Mouse (Mus musculus): Measurements from ENCODE around the gene Rnf34. TPM values are rescaled to one million over a fixed set of nuclear protein-coding genes. Genes with fewer than 3 reads are reported as not detected.

The Rnf34 gene
- polyA plus RNA-seq, 1 experiment from 2014 or later: 48.3 TPM

DNA sequence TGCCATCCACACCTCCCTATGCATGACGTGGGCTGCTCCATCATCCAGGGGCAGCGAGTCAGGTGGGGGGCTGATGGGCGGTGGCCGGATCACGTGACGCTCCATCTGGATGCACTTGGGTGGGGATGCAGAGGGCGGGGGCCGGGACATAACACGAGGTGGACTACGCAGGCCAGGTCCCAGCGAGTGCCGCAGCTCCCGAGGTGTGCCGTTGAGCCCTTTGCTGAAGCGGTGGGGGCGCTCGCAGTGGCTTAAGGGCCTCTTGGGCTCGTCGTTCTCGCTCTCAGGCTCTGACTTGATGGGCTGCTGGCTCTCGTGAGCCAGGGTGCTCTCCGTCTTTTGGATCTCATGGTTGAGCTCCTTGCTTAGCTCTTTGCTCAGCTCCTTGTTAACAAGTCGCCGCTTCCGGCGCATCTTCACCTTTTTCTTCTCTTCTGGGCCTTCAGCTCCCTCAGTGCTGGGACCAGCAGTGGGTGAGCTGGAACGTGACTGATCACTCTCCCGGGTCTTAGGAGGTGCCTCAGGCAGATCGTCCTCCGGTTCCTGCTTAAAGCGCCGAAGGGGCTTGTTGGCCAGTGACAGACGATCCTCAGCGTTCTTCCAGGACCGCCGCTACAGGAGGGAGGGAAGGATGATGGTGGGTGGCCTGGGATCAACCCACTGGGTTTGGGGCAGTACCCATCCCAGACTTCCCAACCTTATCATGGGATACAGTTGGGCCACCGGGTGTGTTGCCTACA lies 30.6 kb downstream of the Rnf34 start:
- H3K27ac ChIP-seq: no peak overlapping the region
- H3K27me3 ChIP-seq (ENCODE audit: insufficient read depth, poor library complexity, severe bottlenecking): no peaks in the 10 kb centered on the region
- peaks cover 87% of the 10 kb centered on the region for H3K36me3 ChIP-seq
- no peaks in the 10 kb centered on the region for H3K9me3 ChIP-seq
- no peak for DNase-seq (ENCODE audit: low spot score)
- no peaks in the 10 kb centered on the region for H3K4me1 ChIP-seq (replicated peaks)
- H3K4me3 ChIP-seq: no peak overlapping the region
- 94% methylated on average over 37 of the region's 37 CpGs for WGBS

DNA sequence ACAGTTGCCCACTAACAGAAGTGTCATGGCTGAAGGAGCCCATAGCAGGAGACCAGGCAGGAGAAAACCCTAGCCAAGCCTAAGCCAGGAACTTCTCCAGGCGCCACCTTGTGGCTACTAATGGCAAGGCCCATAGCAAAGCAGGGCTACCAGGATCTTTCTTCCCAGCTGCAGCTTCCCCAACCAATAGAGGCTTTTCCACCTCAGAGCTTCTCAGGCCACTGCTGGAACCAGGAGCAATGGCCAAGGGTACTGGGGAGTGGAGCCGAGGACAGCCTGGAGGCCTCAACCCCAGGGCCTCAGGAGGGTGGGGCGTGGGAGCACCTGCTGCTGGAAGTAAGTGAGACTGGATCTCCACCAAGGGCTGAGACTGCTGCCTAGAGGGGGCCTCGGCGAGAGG lies 31.5 kb downstream of the Rnf34 start:
- no peak overlapping the region for H3K27ac ChIP-seq
- H3K9me3 ChIP-seq: no peaks in the 10 kb centered on the region
- H3K36me3 ChIP-seq: peaks cover 85% of the 10 kb centered on the region
- no peaks in the 10 kb centered on the region for H3K27me3 ChIP-seq (ENCODE audit: insufficient read depth, poor library complexity, severe bottlenecking)
- peaks cover 8% of the 10 kb centered on the region for H3K4me1 ChIP-seq (replicated peaks)
- WGBS: 57% methylated on average over 5 of the region's 5 CpGs
- DNase-seq (ENCODE audit: low spot score): peak; percentile 71
- no peak overlapping the region for H3K4me3 ChIP-seq

DNA sequence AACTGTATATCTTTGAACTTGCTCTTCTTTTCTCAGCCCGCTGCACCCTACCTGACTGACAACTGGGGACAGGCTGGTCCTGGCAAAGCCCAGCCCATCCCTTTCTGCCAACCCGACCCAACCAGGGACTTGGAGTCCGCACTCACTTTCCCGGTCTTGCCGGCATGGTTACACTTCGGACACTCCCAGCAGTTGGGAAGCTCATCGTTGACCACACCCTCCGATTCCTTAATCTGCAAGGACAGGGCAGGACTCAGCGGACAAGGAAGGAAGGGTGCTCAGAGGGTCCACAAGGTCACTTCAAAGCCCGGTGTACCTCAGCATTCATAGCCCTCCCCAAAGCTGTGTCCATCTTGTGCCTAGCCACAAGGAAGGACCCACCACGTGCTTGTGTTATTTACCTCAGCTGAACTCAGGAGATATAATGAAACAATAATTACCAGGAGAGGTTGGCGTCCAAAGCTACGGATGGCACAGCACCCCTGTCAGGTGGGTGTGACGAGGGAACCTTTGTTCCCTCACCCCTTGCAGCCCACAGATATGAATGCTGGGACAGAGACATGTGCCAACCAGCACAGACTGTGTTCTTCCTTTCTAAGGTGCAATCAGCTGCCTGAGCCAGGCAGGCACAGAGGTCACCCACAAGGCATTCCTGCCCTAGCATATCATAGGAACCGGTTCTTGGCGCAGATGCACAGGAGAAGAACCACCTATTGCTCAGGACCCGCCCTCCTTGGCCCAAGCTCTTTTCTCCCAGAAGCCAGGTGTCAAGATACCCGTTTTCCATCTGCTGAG lies 32.6 kb downstream of the Rnf34 start:
- Histone ChIP-seq H3K4me3 (no peak overlapping the region), H3K9me3 (no peaks in the 10 kb centered on the region), H3K36me3 (peaks cover 78% of the 10 kb centered on the region), H3K27ac (no peak overlapping the region), H3K4me1 (replicated peaks) (peaks cover 8% of the 10 kb centered on the region), H3K27me3 (ENCODE audit: insufficient read depth, poor library complexity, severe bottlenecking) (no peaks in the 10 kb centered on the region)
- 91% methylated on average over 18 of the region's 18 CpGs for WGBS
- DNase-seq (ENCODE audit: low spot score): no peak

DNA sequence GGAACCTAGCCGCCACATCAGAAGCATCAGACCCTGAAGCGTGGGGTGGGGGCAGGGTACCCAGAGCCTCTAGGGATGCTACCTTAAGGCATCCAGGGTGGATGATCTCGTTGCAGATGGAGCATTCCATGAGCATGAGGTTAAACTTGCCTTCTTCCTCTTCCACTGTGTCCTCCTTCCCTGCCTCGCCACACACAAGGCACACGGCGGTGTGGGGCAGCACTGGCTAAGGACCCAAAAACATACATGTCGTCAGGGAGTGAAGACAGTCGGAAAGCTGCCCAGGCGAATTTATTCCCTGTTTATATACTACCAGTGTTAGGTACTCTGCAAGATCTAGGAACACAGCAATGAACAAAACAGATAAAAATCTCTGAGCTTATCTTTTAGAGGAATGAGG lies 33.4 kb downstream of the Rnf34 start:
- Histone ChIP-seq H3K27me3 (ENCODE audit: insufficient read depth, poor library complexity, severe bottlenecking) (no peaks in the 10 kb centered on the region), H3K4me1 (replicated peaks) (peaks cover 13% of the 10 kb centered on the region), H3K4me3 (no peak overlapping the region), H3K27ac (no peak overlapping the region), H3K36me3 (peaks cover 78% of the 10 kb centered on the region), H3K9me3 (no peaks in the 10 kb centered on the region)
- 91% methylated on average over 9 of the region's 9 CpGs for WGBS
- DNase-seq (ENCODE audit: low spot score): no peak

DNA sequence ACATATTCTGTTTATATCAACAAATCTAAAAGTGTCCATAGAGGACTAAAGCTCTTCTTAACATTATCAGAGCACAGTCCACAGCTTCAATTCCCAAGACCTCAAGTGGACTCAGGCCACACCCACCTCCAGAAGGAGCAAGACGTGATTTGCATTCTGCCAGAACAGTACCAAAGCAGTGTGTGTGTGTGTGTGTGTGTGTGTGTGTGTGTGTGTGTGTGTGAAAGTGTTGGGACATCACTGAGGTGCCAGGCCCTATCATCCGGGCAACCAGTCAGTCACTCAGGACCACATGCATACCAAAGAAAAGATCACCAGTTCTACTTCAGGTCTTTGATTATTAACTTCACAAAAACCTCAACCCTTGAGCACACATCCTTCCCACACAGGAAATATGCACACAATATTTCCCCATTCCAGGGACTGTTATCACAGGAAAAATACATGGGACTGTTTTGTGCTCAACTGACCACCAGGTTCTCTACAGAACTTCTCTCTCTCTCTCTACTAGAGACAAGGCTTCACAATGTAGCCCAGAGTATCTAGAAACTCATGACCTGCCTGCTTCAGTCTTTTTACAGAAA lies 33.9 kb downstream of the Rnf34 start:
- 73% methylated on average over 2 of the region's 2 CpGs for WGBS
- Histone ChIP-seq H3K4me1 (replicated peaks) (peaks cover 18% of the 10 kb centered on the region), H3K9me3 (no peaks in the 10 kb centered on the region), H3K27me3 (ENCODE audit: insufficient read depth, poor library complexity, severe bottlenecking) (no peaks in the 10 kb centered on the region), H3K36me3 (peaks cover 77% of the 10 kb centered on the region), H3K4me3 (no peak overlapping the region), H3K27ac (no peak overlapping the region)
- no peak for DNase-seq (ENCODE audit: low spot score)

DNA sequence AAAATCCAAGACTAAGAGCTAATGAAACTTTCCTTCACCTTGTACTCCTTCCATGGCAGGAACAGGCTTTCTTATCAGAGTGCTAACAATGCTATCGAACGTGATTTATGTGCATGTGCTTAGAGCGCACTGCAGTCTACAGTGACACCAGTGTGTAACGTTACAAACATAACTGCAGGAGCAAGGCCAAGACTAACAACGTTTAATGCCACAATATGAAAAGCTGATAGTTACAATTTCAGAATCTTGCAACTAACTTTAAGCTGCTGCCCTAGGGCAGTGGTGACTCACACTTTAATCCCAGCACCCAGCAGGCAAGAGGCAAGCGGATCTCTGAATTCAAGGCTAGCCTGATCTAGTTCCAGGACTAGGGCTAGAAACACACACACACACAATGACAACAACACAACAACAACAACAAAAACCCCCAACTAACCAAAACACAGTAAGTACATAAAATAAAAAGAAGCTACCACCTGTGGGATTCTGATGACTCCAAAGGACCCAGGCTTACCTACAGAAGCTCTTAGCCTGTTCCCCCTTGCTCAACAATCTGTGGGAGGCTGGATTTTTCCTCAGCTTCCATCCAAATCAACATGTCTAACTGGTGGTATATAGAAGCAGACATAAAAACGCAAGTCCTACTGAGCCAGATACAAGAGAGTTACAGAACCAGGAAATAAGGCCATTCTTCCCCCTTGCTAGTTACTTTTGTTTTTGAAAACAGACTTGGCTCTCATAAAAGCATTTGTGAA lies 34.9 kb downstream of the Rnf34 start:
- H3K9me3 ChIP-seq: no peaks in the 10 kb centered on the region
- no peak for DNase-seq (ENCODE audit: low spot score)
- no peak overlapping the region for H3K27ac ChIP-seq
- no peak overlapping the region for H3K4me3 ChIP-seq
- H3K36me3 ChIP-seq: peaks cover 67% of the 10 kb centered on the region
- WGBS: 94% methylated on average over 7 of the region's 7 CpGs
- no peaks in the 10 kb centered on the region for H3K27me3 ChIP-seq (ENCODE audit: insufficient read depth, poor library complexity, severe bottlenecking)
- peaks cover 18% of the 10 kb centered on the region for H3K4me1 ChIP-seq (replicated peaks)

DNA sequence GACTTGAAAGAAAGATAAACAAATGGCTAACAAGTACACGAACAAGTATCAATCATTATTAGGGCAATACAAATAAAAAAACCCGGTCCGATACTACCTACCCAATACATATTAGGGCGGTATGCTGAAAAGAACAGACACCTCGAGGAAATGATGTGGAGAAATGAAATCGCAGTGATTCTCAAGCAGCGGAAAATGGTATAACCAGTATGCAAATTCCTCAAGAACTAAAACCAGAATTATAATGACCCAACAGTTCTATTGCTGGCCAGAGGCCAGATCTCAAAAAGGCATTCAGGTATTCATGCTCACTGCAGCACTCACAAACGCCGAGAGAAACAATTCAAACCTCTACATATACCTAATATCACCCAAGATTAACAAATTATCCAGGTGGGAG lies 37.2 kb downstream of the Rnf34 start:
- DNase-seq (ENCODE audit: low spot score): no peak
- Histone ChIP-seq H3K27me3 (ENCODE audit: insufficient read depth, poor library complexity, severe bottlenecking) (no peaks in the 10 kb centered on the region), H3K9me3 (no peaks in the 10 kb centered on the region), H3K4me1 (replicated peaks) (peaks cover 18% of the 10 kb centered on the region), H3K27ac (no peak overlapping the region), H3K36me3 (peaks cover 56% of the 10 kb centered on the region), H3K4me3 (no peak overlapping the region)
- WGBS: 95% methylated on average over 9 of the region's 9 CpGs

DNA sequence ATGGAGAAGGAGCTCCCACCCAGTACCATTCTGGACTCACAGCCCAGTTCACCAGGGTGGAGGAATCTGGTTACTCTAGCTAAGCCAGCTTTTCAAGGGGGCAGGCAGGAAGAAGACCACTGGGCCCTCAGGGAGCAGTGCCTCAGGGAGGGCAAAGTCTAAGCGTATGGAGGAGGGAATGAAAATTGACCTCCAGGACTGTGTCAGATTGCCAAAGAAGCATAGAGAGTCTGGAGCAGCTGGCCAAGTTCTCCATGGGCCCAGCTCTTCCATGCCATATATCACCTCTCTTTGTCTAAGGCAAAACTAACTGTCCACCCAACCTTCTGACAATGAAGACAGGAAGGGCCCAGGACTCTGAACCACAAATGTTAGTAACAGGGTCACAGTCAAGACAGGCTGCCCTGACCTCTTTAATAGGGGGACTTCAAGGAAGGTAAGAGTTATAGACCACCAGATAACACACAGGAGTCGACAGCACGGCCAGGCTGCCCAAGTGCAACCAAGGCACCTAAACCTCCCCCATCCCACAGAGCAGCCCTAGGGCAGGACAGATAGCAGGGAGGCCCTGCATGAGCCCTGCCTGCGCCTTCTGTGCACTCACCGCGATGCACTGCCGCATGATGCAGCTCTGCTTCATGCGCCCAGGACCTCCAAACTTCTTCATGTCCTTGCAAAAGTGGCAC lies 38.2 kb downstream of the Rnf34 start:
- Histone ChIP-seq H3K27me3 (ENCODE audit: insufficient read depth, poor library complexity, severe bottlenecking) (no peaks in the 10 kb centered on the region), H3K9me3 (no peaks in the 10 kb centered on the region), H3K27ac (no peak overlapping the region), H3K36me3 (peaks cover 56% of the 10 kb centered on the region), H3K4me3 (no peak overlapping the region), H3K4me1 (replicated peaks) (peaks cover 18% of the 10 kb centered on the region)
- WGBS: 87% methylated on average over 8 of the region's 8 CpGs
- DNase-seq (ENCODE audit: low spot score): no peak

DNA sequence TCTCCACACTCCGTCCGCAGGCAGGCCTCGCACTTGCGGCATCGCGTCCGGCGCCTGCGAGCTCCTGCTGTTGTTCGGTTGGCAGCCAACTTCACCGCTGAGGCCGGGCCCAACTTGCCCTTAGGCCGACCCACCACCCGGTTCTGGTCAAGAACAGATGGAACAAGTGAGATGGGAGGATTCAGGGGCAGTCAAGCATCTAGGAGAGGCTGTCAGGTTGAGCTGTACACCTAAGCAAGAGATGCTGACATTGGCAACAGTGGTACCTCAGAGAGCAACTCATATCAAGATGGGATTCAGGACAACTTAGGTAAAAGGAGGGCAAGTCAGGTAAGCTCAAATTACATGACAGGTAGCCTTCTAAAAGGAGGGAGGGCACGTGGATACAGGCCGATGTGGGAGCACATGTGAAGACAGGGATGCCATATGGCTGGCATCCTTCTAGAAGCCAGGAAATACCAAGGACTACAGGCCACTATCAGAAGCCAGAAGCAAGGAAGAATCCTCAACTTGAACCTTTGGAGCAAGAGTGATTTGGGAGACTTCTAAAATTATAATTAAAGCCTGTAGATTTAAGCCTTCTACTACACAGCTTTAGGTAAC lies 38.9 kb downstream of the Rnf34 start:
- Histone ChIP-seq H3K9me3 (no peaks in the 10 kb centered on the region), H3K27ac (no peak overlapping the region), H3K4me3 (no peak overlapping the region), H3K4me1 (replicated peaks) (peaks cover 18% of the 10 kb centered on the region), H3K27me3 (ENCODE audit: insufficient read depth, poor library complexity, severe bottlenecking) (no peaks in the 10 kb centered on the region), H3K36me3 (peaks cover 54% of the 10 kb centered on the region)
- no peak for DNase-seq (ENCODE audit: low spot score)
- 93% methylated on average over 16 of the region's 16 CpGs for WGBS

DNA sequence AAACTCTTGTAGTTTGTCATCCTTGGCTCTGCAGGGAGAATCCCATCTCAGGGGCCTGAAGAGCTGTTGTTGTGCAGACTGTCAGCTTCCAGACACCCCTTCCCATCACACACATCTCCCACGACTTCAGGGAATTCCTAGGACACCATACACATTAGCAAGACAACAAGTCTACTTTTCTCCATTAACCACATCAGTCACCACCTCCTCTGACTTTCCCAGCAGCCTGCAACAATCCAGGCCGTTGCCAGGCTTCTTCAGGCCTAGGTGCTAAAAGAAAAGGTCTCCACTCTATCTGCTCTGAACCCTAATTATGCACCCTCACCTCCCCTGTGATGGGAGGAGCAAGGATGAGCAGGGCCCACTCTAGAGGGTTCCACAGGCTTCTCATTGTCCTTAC lies 40.5 kb downstream of the Rnf34 start:
- no peaks in the 10 kb centered on the region for H3K27me3 ChIP-seq (ENCODE audit: insufficient read depth, poor library complexity, severe bottlenecking)
- no peak overlapping the region for H3K27ac ChIP-seq
- 72% methylated on average over 2 of the region's 2 CpGs for WGBS
- no peaks in the 10 kb centered on the region for H3K9me3 ChIP-seq
- H3K36me3 ChIP-seq: peaks cover 46% of the 10 kb centered on the region
- DNase-seq (ENCODE audit: low spot score): no peak
- peaks cover 18% of the 10 kb centered on the region for H3K4me1 ChIP-seq (replicated peaks)
- no peak overlapping the region for H3K4me3 ChIP-seq

DNA sequence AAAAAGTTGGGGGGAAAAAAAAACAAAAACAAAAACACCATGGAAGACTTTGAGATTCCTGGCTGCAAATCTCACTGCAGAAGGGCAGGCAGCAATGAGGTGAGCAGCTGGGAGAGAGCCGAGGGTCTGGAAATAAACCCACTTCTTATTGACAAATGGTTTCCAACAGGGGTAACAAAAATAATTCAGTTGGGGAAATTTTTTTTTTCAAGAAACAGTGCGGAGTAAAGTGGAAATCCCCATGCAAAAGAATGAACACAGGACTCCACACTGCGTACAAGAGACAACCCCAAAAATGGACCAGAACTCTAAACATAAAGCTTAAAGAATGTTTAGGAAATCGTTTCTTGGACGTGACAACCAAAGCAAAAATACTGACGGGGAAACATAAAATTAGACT lies 43.4 kb downstream of the Rnf34 start:
- 93% methylated on average over 6 of the region's 6 CpGs for WGBS
- no peak overlapping the region for H3K4me3 ChIP-seq
- H3K9me3 ChIP-seq: no peaks in the 10 kb centered on the region
- H3K27ac ChIP-seq: no peak overlapping the region
- H3K4me1 ChIP-seq (replicated peaks): peaks cover 17% of the 10 kb centered on the region
- peaks cover 27% of the 10 kb centered on the region for H3K36me3 ChIP-seq
- no peaks in the 10 kb centered on the region for H3K27me3 ChIP-seq (ENCODE audit: insufficient read depth, poor library complexity, severe bottlenecking)
- DNase-seq (ENCODE audit: low spot score): no peak
